Mouse (Mus musculus): Measurements from ENCODE around the gene Yju2.
A peak's percentile ranks its signal among the peaks of the same experiment; 100 is the strongest.
"Not testable (repeated sequence)": the region's sequence is repeated elsewhere in the genome, so short reads cannot be mapped to it uniquely, and the experiment has no call there.

Gene Yju2

GRCm38 (mm10) chr17:55958918-55959728 lies at the start of gene Yju2:
Gene Yju2 (plus strand): TSS chr17:55959099.
- peak; percentile 91 for DNase-seq (ENCODE audit: low spot score)

DNA sequence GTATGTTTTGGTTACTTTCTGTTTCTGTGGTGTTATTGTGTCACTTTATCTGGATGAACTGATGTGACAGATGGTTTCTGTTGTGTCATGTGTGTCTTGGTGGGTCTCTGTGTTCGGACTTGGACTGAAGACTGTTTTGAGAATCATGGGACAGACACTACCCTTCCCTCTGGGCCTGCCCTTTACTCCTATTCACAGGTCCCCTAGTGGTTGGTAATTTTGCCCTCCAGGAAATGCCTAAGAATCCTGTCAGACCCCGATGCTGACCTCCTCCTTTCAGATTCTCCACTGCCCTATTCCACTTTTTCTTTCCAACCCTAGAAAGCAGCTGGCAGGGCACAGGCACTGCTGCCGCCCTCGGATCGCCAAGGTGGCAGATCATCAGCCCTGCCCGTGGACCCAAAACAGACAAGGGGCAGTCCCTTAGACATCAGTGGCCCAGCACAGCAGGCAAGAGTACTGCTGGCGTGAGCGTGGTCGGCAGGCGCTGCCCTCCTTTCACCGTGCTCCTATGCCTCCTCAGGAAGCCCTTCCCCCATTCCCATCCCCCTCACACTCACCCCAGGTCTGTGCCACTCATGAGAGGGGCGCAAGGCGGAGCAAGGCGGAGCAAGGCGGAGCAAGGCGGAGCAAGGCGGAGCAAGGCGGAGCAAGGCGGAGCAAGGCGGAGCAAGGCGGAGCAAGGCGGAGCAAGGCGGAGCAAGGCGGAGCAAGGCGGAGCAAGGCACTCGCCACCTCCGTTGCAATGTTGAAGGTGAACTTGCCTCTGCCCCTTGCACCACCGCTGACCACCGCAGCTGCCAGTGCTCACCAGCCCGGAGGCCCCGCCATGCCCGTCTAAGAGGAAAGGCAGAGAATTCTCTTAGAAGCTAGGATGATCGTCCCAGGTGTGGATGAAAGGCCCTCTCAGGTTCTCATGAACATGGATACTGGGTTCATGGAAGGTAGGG lies 27.1 kb upstream of the Yju2 start:
- peak; percentile 68 for DNase-seq (ENCODE audit: low spot score)

DNA sequence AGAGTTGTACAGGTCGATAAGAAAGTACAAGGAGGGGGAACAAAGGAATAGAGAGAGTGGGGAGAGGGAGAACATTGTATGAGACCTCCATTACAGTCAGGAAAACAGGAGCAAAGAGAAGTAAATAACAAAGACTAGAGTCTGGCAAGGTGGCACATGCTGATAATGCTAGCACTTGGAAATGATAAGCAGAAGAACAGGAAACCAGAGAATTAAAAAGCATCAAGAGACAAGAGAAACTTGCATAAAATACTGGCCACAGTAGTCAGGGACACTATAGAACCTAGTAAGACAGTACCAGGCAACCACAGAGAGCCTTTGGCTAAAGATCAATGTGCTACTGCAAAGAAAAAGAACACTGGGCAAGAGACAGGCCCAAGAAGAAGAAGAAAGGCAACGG lies 26.3 kb upstream of the Yju2 start:
- DNase-seq (ENCODE audit: low spot score) = no peak

DNA sequence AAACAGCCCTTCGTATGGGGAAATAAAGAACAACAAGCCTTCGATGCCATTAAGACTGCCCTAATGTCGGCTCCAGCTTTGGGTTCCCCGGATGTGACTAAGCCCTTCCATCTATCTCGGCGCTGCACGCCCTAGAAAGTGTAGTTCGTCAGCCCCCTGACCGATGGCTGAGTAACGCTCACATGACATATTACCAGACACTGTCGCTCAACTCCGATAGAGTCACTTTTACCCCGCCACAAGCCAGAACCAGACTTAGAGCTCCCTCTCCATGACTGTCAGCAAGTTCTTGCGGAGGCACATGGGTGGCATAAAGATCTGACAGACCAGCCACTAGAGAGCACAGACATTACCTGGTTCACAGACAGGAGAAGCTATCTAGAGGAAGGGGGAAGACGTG lies 25.7 kb upstream of the Yju2 start:
- DNase-seq (ENCODE audit: low spot score) = no peak

GRCm38 (mm10) chr17:55944387-55944865 lies 14.5 kb upstream of the Yju2 start:
- not testable (repeated sequence) for DNase-seq (ENCODE audit: low spot score)

DNA sequence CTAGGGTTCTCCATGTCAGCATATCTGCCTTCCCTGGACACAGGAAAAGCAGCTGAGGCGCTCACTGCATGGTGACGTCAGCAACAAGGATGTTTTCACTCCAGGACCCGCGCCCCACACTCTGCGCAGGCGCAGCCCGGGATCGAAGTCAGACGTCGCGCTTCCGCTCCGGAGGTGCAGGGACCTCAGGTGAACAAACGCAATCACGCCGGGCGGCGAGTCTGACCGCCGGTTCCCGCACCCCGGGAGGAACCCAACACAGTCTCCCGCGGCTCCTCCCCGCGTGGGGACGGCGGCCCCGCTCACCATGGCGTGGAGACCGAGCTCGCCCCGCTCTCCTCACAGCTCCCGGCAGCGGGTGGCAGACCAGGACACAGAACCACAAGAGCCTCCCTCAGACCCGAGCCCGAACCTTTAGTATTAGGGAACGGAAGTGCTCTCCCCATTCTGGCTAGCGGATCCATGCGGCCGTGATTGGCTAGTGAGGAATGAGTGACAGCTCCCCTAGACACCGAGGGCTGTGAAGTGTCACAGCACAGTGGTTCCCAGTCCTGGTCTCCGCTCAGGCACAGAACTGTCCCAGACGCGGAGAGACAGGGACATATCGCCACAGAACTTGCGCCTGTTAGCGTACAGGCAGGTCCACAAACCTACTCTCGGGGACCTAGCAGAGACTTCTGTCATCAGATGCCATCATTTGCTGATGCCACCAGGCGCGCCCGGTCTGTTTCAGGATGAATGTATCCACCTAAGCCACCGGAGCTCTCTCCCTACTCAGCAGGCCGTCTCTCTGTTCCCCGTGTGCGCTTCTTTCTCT lies 13.8 kb upstream of the Yju2 start:
- peak; percentile 85 for DNase-seq (ENCODE audit: low spot score)

DNA sequence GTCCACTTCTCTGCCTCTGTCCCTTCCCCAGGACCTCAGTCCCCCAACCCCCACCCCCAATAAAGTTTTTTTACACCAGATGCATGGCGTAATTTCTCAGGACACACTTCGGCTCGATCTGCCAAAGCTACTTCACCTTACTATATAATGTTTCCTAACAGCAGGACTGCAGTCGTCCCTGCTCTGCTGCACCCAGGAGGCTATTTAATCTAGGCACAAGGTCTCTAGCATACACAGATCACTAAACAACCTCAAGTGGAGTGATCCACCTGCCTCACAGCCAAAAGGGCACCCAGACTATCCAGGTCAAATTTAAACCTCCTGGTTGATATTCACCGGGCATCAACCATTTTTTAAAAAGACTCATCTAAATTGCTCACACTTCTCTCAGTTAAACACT lies 13.2 kb upstream of the Yju2 start:
- peak; percentile 39 for DNase-seq (ENCODE audit: low spot score)

- DNase-seq (ENCODE audit: low spot score) = no peak
Observed at GRCm38 (mm10) chr17:55948647-55949046, 10.3 kb upstream of the Yju2 start.

DNA sequence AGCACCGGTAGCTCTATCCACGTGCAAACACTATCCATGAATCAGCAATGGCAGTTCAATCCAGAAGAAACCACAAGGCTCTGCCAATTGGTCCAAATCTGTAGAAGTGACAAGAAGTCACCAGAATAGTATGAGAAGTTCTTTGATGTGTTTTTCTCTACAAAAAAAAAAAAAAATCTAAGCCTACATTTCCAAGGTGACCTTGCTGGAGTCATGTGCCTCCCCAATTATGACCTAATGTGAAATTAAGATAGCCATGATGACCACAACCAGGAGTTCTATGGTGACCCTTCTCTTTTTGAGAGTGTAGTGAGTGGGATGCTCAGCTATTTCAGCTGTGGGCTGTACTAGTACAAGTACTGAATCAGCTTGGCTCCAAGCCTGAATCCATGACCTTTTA lies 9.5 kb upstream of the Yju2 start, which contains the start of gene Zfp119b:
Gene Zfp119b, minus strand, starts transcription at position 101 of the 400 bp plus-strand sequence.
- no peak for DNase-seq (ENCODE audit: low spot score)

DNA sequence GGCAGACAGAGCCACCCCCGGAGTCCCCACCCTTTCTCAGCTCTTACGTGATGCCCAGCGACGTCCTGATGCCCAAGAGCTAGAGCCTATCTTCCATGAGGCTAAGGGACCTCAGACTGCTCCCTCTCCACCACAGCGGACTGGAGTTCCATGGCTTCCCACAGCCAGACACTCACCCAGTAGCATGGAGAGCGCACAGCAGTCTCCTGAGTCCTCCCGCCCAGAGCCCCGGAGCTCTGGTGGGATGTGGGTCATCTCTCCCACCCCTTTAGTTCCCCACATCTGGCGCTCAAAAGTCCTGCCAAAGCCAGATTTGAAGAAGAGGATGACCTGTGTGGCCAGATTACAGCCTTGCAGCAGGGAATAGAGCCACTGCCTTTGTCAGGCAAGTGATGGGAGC lies 8.3 kb upstream of the Yju2 start:
- DNase-seq (ENCODE audit: low spot score) = no peak

GRCm38 (mm10) chr17:55952041-55952440 lies 6.9 kb upstream of the Yju2 start:
- no peak for DNase-seq (ENCODE audit: low spot score)

GRCm38 (mm10) chr17:55952447-55953027 lies 6.4 kb upstream of the Yju2 start, which contains the start of gene Ebi3:
Gene Ebi3 (plus strand): TSS chr17:55952640.
- no peak for DNase-seq (ENCODE audit: low spot score)

GRCm38 (mm10) chr17:55953751-55954150 lies 5.1 kb upstream of the Yju2 start:
- no peak for DNase-seq (ENCODE audit: low spot score)

DNA sequence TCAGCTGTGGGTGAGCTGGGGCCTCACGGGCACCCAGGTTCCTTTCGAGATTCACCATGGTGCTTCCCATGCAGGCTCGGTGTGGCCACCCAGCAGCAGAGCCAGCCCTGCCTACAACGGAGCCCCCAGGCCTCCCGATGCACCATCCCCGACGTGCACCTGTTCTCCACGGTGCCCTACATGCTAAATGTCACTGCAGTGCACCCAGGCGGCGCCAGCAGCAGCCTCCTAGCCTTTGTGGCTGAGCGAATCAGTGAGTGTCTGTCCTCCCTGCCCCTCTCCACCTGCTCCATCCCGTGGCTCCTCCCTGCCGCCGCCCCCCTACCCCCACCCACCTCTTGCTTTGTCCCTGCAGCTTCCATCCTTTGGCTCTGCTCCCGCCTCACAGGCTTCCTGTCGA lies 4.7 kb upstream of the Yju2 start:
- DNase-seq (ENCODE audit: low spot score) = peak; percentile 40

GRCm38 (mm10) chr17:55956129-55956528 lies 2.8 kb upstream of the Yju2 start:
- DNase-seq (ENCODE audit: low spot score) = peak; percentile 85

GRCm38 (mm10) chr17:55956591-55956990 lies 2.3 kb upstream of the Yju2 start:
- DNase-seq (ENCODE audit: low spot score) = no peak

- DNase-seq (ENCODE audit: low spot score) = peak; percentile 90
Observed at GRCm38 (mm10) chr17:55957168-55957567, 1.7 kb upstream of the Yju2 start.

DNA sequence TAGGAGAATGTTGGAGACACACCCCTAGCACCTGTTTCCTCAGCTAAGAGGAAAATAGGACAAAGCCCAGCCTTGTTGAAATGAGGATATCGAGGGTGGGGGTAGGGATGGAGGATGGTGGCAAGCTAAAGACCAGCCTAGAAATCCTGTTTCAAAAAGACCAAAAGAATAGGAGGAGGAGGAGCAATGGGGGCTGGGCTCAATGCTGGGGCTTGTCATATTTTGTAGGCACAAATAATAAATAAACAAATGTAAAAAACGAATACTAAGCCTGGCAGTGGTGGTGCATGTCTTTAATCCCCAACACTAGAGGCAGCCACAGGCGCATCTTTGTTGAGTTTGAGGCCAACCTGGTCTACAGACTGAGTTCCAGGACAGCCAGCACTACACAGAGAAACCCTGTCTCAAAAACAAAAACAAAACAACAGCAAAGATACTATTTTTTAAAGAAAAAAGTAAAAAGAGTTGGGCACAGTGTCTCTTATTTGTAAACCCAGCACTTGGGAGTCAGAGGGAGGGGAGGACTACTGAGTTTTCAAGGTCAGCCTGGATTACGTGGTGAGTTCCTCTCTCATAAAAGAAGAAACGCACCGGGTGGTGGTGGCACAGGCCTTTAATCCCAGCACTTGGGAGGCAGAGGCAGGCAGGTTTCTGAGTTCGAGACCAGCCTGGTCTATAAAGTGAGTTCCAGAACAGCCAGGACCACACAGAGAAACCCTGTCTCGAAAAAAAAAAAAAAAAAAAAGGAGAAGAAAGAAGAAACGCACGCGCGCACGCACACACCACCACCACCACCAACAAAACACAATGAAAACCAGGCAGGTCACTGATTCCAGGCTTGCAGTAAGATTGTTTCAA lies 944 bp upstream of the Yju2 start:
- DNase-seq (ENCODE audit: low spot score) = peak; percentile 44

DNA sequence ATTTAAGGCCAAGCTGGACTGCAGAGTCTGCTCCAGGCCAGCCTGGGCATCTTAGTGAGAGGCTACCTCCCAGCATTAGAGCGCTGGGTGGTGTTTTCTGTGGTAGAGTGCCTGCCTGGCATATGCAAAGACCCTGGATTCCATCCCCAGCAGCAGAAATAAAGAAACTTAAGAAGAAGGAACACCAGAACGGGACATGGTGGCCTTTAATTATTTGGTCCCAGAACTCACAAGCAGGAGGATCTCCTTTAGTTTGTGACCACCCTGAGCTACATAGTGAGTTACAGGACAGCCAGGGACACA lies 364 bp upstream of the Yju2 start:
- DNase-seq (ENCODE audit: low spot score) = peak; percentile 43

DNA sequence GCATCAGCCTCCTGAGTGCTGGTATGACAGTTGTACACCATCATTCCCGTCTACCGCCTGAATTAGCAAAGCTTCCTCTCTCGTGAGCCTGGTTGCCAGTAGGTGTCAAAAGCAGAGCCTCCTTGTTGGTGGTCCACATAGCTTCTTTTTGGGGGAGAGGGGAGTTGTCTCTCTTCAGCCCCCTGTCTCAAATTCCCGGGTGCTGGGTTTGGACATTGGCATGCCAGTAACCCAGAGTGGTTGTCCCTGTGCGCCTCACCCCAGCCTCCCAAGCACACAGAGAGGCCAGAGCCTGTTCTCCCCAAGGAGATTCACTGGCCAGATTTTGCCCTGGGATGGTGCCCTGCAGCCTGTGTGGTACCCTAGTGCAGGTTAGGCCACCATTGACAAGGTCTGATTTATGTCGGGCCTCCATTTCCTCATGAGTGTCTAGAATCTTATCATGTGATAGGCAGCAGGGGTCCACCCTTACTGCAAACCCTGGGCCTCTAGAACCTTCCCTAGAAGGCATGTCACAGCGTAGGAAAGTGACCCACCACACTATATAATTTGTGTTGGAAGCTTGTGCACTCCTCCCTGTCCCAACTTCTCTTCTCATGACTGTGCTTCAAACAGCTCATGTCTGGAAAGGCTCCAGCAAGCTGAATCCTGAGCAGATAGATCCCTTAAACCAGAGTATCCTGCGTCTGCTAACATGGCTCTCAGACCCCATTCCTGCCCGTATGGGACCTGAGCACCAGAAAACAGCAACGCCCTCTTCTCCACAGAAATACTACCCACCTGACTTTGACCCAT lies 1.2 kb downstream of the Yju2 start:
- peak; percentile 42 for DNase-seq (ENCODE audit: low spot score)
